Comparison of ENCODE assay signal across 16 mouse cellular contexts in genomic region chr15:56451881-56452280, GRCm38 (mm10).
DNase-seq lines count a peak whose midpoint lies in the region; ATAC-seq and TF ChIP-seq lines count a peak whose summit lies in the region.
"Had no signal": no experiment of that assay in that cellular context is flagged by ENCODE, and none has a peak within 500 bp of the region (broad histone marks: within the 10 kb centered on the region; RNA-seq: fewer than 3 reads in every experiment).

No protein-coding gene starts in this region.

- H3K27me3 ChIP-seq in cerebellum, adult 2 months (ENCODE audit: control insufficient read depth, insufficient read depth, low read length) = no peaks in the 10 kb centered on the region
- H3K27me3 ChIP-seq in lung, embryonic 16.5 days (ENCODE audit: control insufficient read depth, insufficient read depth, low read depth, low read length) = no peaks in the 10 kb centered on the region
- H3K27me3 ChIP-seq: hindbrain, embryonic 15.5 days; liver, embryonic 15.5 days; neural tube, embryonic 12.5 days had no signal

- H3K4me2 ChIP-seq in lung, embryonic 16.5 days (ENCODE audit: low read depth, low read length) = no peak overlapping the region
- H3K4me2 ChIP-seq: hindbrain, embryonic 15.5 days; liver, embryonic 15.5 days; neural tube, embryonic 12.5 days had no signal

- TF ChIP-seq CTCF in cerebellum, adult 2 months (IDR thresholded peaks at IDR 0.05; ENCODE audit: borderline replicate concordance, insufficient read depth, low read depth, low read length) = no peak

- H3K36me3 ChIP-seq in lung, embryonic 16.5 days (ENCODE audit: control insufficient read depth, insufficient read depth, low read length) = no peaks in the 10 kb centered on the region
- H3K36me3 ChIP-seq: hindbrain, embryonic 15.5 days; liver, embryonic 15.5 days; neural tube, embryonic 12.5 days had no signal

- peak; percentile 7 to 42 for DNase-seq in cerebellum, adult 2 months
- no peak for DNase-seq in cerebellum, postnatal 4 days (ENCODE audit: low spot score in 2 of 2)
- peak; percentile 2 to 17 for DNase-seq in left cerebral cortex, postnatal 14 days (ENCODE audit: low spot score in 2 of 2)
- no peak for DNase-seq in left cerebral cortex, adult 11 months (ENCODE audit: low spot score)
- peak; percentile 6 for DNase-seq in cerebellum, adult 9-11 months
- DNase-seq in heart, adult 18-20 months = no peak
- no peak for DNase-seq in spleen, postnatal 10 days (ENCODE audit: low spot score in 2 of 2)
- DNase-seq: heart, postnatal 10 days; kidney, adult 18-20 months; kidney, postnatal 25 days; left cerebral cortex, postnatal 4 days had no signal

- ATAC-seq in lung, embryonic 16.5 days (ENCODE audit: low read depth) = peak; percentile 91
- ATAC-seq: forebrain, embryonic 14.5 days had no signal

- no peak overlapping the region for H3K9ac ChIP-seq in lung, embryonic 16.5 days (ENCODE audit: low read length)
- H3K9ac ChIP-seq: hindbrain, embryonic 15.5 days; liver, embryonic 15.5 days; neural tube, embryonic 12.5 days had no signal

- TF ChIP-seq POLR2A in cerebellum, adult 2 months (IDR thresholded peaks at IDR 0.05; ENCODE audit: borderline replicate concordance, insufficient read depth, low read length) = no peak

- H3K4me3 ChIP-seq in cerebellum, adult 2 months (replicated peaks; ENCODE audit: insufficient read depth, low read depth, low read length) = no peak overlapping the region
- no peak overlapping the region for H3K4me3 ChIP-seq in lung, embryonic 16.5 days (ENCODE audit: low read length)
- H3K4me3 ChIP-seq: hindbrain, embryonic 15.5 days; liver, embryonic 15.5 days; neural tube, embryonic 12.5 days had no signal

- intact Hi-C loops in left cerebral cortex, postnatal 14 days (cut with DNase I) = no loop called here

- H3K27ac ChIP-seq in cerebellum, adult 2 months (ENCODE audit: insufficient read depth, low read length) = no peak overlapping the region
- no peak overlapping the region for H3K27ac ChIP-seq in lung, embryonic 16.5 days (ENCODE audit: low read length)
- H3K27ac ChIP-seq: hindbrain, embryonic 15.5 days; liver, embryonic 15.5 days; neural tube, embryonic 12.5 days had no signal

- no peaks in the 10 kb centered on the region for H3K9me3 ChIP-seq in lung, embryonic 16.5 days (ENCODE audit: control insufficient read depth, low read length)
- H3K9me3 ChIP-seq: hindbrain, embryonic 15.5 days; liver, embryonic 15.5 days; neural tube, embryonic 12.5 days had no signal

- WGBS in cerebellum, adult 2 months = 13% methylated on average over 4 of the region's 4 CpGs
- 38% methylated on average over 4 of the region's 4 CpGs for WGBS in lung, embryonic 16.5 days

- no peaks in the 10 kb centered on the region for H3K4me1 ChIP-seq in cerebellum, adult 2 months (ENCODE audit: control insufficient read depth, insufficient read depth, low read length)
- H3K4me1 ChIP-seq in lung, embryonic 16.5 days (replicated peaks; ENCODE audit: control insufficient read depth, insufficient read depth, low read length) = no peaks in the 10 kb centered on the region
- H3K4me1 ChIP-seq: hindbrain, embryonic 15.5 days; liver, embryonic 15.5 days; neural tube, embryonic 12.5 days had no signal

Comparison
In these comparisons a context has a peak if more than half of its experiments do, and no peak if none do; other contexts are left out.
1. DNase-seq: peak in cerebellum, adult 2 months (2 of 2), left cerebral cortex, postnatal 14 days (2 of 2) and cerebellum, adult 9-11 months (single experiment); none in cerebellum, postnatal 4 days (0 of 2), left cerebral cortex, adult 11 months (single experiment), heart, adult 18-20 months (0 of 2) and spleen, postnatal 10 days (0 of 2).